Mouse (Mus musculus) monocyte, adult 59 days (primary cell): Measurements from ENCODE around the gene Capn2. TPM values are rescaled to one million over a fixed set of nuclear protein-coding genes. Genes with fewer than 3 reads are reported as not detected.

Experiments
- total RNA-seq, 2 experiments: library from RNA; stranded (reverse); gene quantifications; one replicate each; pipeline ENCODE4 v1.2.4; 2023

The Capn2 gene
- 100 to 1,000 TPM; 195 to 198 TPM for total RNA-seq

DNA sequence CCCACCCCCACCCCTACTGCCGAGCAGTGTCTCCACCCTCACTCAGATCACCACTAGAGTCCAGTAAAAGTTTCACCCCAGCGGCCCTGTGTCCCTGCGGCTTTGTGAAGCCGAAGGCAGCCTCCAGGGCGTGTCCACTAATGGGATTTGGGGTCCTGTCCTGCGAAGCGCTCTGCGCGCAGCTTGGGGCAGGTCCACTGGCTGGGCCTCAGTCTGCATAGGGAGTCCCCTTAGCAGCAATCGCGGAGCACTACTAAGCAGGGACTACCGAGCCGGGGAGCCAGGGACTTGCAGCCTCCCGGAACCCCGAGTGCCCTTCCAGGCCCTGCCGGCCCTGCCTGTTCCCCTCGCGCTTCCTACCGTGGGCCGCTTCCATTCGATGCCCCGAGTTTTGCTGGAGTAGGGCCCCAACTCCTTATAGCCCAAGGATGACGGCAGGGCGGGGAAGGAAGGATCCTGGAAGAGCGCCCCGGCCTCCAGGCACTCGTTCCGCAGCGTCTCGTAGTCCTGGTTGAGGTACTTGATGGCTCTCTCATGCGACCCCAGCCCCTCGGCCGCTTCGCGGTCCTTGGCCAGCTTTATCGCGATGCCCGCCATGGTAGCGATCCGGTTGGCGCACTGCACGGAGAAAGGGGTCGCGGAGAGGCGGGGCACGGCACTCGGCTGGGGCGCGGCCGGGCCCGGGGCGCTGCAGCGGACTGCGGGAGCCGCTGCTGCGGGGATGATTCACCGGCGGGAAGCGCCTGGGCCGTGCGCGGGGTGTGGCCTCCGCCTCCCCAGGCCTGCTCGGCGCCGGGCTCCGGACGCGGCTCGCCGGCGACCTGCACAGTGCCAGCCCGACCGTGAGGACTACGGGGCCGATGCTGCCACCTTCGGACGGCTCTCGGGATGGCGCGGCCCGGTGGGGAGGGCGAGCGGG lies at the start of gene Capn2:
TSS of gene Capn2 (minus strand) at position 851 of the 919 bp plus-strand sequence.

DNA sequence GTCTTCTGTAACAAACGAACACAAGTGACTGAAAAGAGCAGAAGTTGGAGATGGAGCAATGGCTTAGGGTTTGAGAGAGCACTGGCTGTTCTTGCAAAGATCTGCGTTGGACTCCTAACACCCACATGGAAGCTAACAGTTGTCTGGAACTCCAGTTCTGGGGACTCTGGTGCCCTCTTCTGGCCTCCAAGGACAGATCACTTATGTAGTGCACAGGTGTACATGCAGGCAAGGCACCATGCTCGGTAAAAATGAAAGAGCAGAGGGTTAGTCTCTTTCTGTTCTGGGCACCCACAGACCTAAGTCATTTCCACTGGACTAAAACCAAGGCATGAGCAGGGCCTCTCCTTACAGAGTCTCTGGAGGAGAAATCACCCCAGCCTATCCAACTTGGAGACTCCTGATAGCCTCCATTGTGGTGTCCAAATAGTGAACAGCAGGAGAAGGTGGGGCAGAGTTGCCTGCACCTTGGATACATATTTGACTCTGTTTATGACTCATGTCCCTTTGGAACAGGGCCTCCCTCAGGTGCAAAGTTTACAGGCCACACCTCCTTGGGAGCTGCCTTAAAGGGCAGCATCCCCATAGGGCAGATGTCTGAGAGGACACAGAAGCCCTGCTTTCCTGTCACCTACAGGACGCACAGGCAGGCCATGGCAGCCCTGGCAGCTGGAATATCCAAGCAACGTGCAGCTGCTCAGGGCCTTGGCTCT lies 47.2 kb upstream of the Capn2 start, which contains the start of gene Capn8:
TSS of gene Capn8 (plus strand) at position 600 of the 713 bp plus-strand sequence.

Other genes starting within 250 kb of the Capn2 start
- 100 to 1,000 TPM; 222 to 232 TPM for gene Degs1, start 234.8 kb downstream of the Capn2 start, total RNA-seq
- 10 to 100 TPM; 43.2 to 49.5 TPM for gene Fbxo28, start 176.0 kb downstream of the Capn2 start, total RNA-seq
- 10 to 100 TPM; 21.5 to 22.0 TPM for gene Trp53bp2, start 108.4 kb downstream of the Capn2 start, total RNA-seq
- not detected for gene Capn8, start 47.4 kb upstream of the Capn2 start, total RNA-seq
- gene Ccdc185, start 231.6 kb upstream of the Capn2 start, total RNA-seq, result not detected
- not detected for gene Susd4, start 246.3 kb upstream of the Capn2 start, total RNA-seq